Mouse (Mus musculus) liver, embryonic 12.5 days (tissue): ENCODE results near the gene Fhit. TPM values are rescaled to one million over a fixed set of nuclear protein-coding genes. Genes with fewer than 3 reads are reported as not detected.

Experiments
- ATAC-seq: fragments of 200-750 bp; cut with Nextera tagmentation; 2 replicates; pipeline ENCODE4 v1.8.0; 2017; ENCODE audit warnings: moderate number of reproducible peaks, mild to moderate bottlenecking, moderate library complexity
- H3K27ac ChIP-seq: fragments of 300-500 bp; sonication (generic); 2 replicates; pipeline ENCODE4 v1.5.1; 2016; ENCODE audit warnings: mild to moderate bottlenecking
- H3K27me3 ChIP-seq: fragments of 300-500 bp; sonication (generic); replicated peaks from 2 replicates; pipeline ENCODE4 v1.6.1; 2016; ENCODE audit warnings: mild to moderate bottlenecking, moderate library complexity
- H3K36me3 ChIP-seq: fragments of 300-500 bp; sonication (generic); 2 replicates; pipeline ENCODE4 v1.6.1; 2016; ENCODE audit warnings: mild to moderate bottlenecking, moderate library complexity
- H3K4me1 ChIP-seq: fragments of 300-500 bp; sonication (generic); 2 replicates; pipeline ENCODE4 v1.6.1; 2016
- H3K4me2 ChIP-seq: fragments of 300-500 bp; sonication (generic); 2 replicates; pipeline ENCODE4 v1.6.1; 2016; ENCODE audit warnings: mild to moderate bottlenecking, moderate library complexity
- H3K4me3 ChIP-seq: fragments of 300-500 bp; sonication (generic); 2 replicates; pipeline ENCODE4 v1.5.1; 2016; ENCODE audit warnings: mild to moderate bottlenecking, moderate library complexity
- H3K9ac ChIP-seq: fragments of 300-500 bp; sonication (generic); 2 replicates; pipeline ENCODE4 v1.6.1; 2016; ENCODE audit warnings: mild to moderate bottlenecking, moderate library complexity
- H3K9me3 ChIP-seq: fragments of 300-500 bp; sonication (generic); replicated peaks from 2 replicates; pipeline ENCODE4 v1.6.1; 2016; ENCODE audit warnings: mild to moderate bottlenecking, moderate library complexity
- WGBS: fragments of 180-500 bp; shearing (Covaris S2); methylation state at CpG from one replicate; pipeline ENCODE4 v1.1.7; 2016; ENCODE audit not compliant: insufficient replicate concordance; 5-methylcytosine and 5-hydroxymethylcytosine counted together
- polyA plus RNA-seq: library from polyadenylated mRNA; unstranded; fragments of >200 nt; fragmentation: Nextera tagmentation; extraction: Ambion mirVana; gene quantifications from 2 replicates; pipeline ENCODE4 v1.2.1, GENCODE M21; 2016

Fhit gene
- polyA plus RNA-seq: 2.1 and 2.3 TPM in 2 replicates

DNA sequence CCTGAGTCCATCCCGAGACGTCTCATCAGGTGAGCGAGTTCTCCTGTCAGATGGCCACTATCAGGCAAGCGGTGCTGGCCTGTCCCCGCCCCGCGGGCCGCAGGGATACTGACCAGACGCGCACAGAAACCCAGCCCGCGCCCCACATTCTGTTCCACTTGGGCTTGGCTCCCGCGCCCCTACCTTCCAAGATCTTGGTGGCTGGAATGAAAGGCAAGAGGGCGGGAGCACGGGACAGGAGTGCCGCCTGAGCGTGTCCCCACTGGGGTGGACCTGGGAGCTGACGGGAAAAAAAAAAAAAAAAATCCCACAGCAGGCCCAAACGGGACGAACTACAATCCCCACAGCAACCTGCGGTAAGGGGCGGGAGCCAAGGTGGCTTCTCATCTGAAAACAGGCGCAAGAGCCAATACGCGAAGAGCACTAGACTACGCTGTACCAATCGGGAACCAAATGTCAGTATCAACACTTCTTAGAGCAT, at the start of gene Fhit:
TSS of gene Fhit (minus strand) at position 285 of the 481 bp plus-strand sequence.
- Histone ChIP-seq H3K9ac (peak within 1 kb of the TSS; percentile 61), H3K4me1 (no peaks in the 10 kb centered on the region), H3K9me3 (no peaks in the 10 kb centered on the region), H3K36me3 (no peaks in the 10 kb centered on the region), H3K27ac (no peak within 1 kb of the TSS), H3K4me2 (peak within 1 kb of the TSS; percentile 75), H3K4me3 (peak within 1 kb of the TSS; percentile 60), H3K27me3 (no peaks in the 10 kb centered on the region)
- peak; percentile 91 for ATAC-seq
- WGBS: 1% methylated on average over 28 of the region's 28 CpGs

DNA sequence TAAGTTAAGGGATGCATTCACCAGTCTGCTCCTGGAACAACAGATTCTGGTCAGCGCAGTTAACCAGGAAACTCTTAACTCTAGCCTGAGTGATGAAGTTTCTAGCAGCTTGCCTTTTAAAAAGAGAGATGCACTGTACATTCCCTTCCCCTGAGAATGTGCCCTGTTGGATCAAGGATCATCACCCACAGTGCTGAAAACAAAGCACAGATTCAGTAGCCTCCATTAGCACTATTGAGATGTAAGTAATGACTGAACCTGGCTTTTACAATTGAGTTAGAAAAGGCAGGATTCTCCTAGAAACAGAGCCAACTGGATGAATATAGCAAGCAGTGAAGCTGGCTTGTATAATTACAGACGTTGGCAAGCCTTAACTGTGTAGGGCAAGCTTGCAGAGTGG, 45.0 kb upstream of the Fhit start:
- H3K4me3 ChIP-seq: no peak overlapping the region
- no peaks in the 10 kb centered on the region for H3K9me3 ChIP-seq
- no peaks in the 10 kb centered on the region for H3K4me1 ChIP-seq
- no peak for ATAC-seq
- no peak overlapping the region for H3K27ac ChIP-seq
- no peaks in the 10 kb centered on the region for H3K36me3 ChIP-seq
- H3K9ac ChIP-seq: no peak overlapping the region
- no peak overlapping the region for H3K4me2 ChIP-seq
- H3K27me3 ChIP-seq: no peaks in the 10 kb centered on the region
- 51% methylated on average over 2 of the region's 2 CpGs for WGBS

GRCm38 (mm10) chr14:11160806-11161450, 907 bp downstream of the Fhit start:
- WGBS: 11% methylated on average over 17 of the region's 17 CpGs
- peak overlapping the region; percentile 75 for H3K4me2 ChIP-seq
- H3K4me1 ChIP-seq: no peaks in the 10 kb centered on the region
- peak overlapping the region; percentile 60 for H3K4me3 ChIP-seq
- ATAC-seq: peak; percentile 67
- H3K9me3 ChIP-seq: no peaks in the 10 kb centered on the region
- H3K9ac ChIP-seq: peak overlapping the region; percentile 51
- no peak overlapping the region for H3K27ac ChIP-seq
- no peaks in the 10 kb centered on the region for H3K36me3 ChIP-seq
- no peaks in the 10 kb centered on the region for H3K27me3 ChIP-seq

DNA sequence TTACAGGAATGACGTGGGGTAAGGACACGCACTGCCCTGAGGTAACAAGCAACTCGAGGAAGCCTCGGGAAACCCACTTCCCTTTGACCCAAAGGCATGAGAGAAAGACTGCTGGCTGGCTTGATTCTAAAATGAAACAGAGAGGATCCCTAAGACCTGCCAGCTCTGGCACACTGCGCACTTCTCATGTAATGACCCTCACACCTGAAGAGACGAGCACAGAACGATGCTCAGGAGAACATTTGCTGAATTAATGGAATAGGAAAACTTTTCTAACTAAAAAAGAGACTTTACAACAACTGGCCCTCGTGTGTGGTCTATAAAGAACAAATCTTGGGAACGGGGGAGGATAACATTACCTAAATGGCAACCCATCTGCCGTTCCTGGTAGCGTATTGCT, 2.2 kb downstream of the Fhit start:
- no peak overlapping the region for H3K9ac ChIP-seq
- H3K9me3 ChIP-seq: no peaks in the 10 kb centered on the region
- no peak for ATAC-seq
- H3K27me3 ChIP-seq: no peaks in the 10 kb centered on the region
- H3K4me1 ChIP-seq: no peaks in the 10 kb centered on the region
- no peak overlapping the region for H3K27ac ChIP-seq
- WGBS: 72% methylated on average over 11 of the region's 11 CpGs
- H3K36me3 ChIP-seq: no peaks in the 10 kb centered on the region
- no peak overlapping the region for H3K4me2 ChIP-seq
- H3K4me3 ChIP-seq: no peak overlapping the region

- Histone ChIP-seq H3K9ac (no peak overlapping the region), H3K4me1 (no peaks in the 10 kb centered on the region), H3K27ac (no peak overlapping the region), H3K27me3 (no peaks in the 10 kb centered on the region), H3K9me3 (no peaks in the 10 kb centered on the region), H3K4me3 (no peak overlapping the region), H3K4me2 (no peak overlapping the region), H3K36me3 (no peaks in the 10 kb centered on the region)
- WGBS: 73% methylated on average over 7 of the region's 7 CpGs
- no peak for ATAC-seq
These were observed 2.8 kb downstream of the Fhit start for GRCm38 (mm10) chr14:11159021-11159420.

DNA sequence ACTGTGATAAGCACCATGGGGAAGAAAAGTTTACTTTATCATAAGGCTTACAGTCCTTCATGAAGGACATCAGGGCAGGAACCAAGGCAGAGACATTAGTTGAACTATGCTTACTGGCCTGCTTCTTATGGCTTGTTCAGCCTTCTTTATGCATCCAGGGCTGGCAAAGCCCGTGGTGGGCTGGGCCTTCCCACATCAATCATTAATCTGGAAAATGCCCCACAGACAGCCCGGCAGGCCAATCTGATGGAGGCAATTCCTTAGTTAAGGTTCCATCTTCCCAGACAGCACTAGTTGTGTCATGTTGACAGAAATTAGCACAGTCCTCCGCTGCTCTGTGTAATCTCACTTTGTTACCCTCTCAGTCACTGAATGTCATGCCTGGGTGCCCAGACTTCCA, 4.1 kb downstream of the Fhit start:
- no peak overlapping the region for H3K4me2 ChIP-seq
- no peaks in the 10 kb centered on the region for H3K4me1 ChIP-seq
- no peaks in the 10 kb centered on the region for H3K27me3 ChIP-seq
- H3K9ac ChIP-seq: no peak overlapping the region
- no peak for ATAC-seq
- 55% methylated on average over 3 of the region's 3 CpGs for WGBS
- no peak overlapping the region for H3K27ac ChIP-seq
- no peak overlapping the region for H3K4me3 ChIP-seq
- H3K36me3 ChIP-seq: no peaks in the 10 kb centered on the region
- H3K9me3 ChIP-seq: no peaks in the 10 kb centered on the region

GRCm38 (mm10) chr14:11151634-11152321, 10.1 kb downstream of the Fhit start:
- Histone ChIP-seq H3K4me3 (no peak overlapping the region), H3K4me1 (no peaks in the 10 kb centered on the region), H3K9ac (no peak overlapping the region), H3K9me3 (no peaks in the 10 kb centered on the region), H3K27me3 (no peaks in the 10 kb centered on the region), H3K36me3 (no peaks in the 10 kb centered on the region), H3K4me2 (no peak overlapping the region), H3K27ac (no peak overlapping the region)
- WGBS: 66% methylated on average over 9 of the region's 9 CpGs
- ATAC-seq: no peak

DNA sequence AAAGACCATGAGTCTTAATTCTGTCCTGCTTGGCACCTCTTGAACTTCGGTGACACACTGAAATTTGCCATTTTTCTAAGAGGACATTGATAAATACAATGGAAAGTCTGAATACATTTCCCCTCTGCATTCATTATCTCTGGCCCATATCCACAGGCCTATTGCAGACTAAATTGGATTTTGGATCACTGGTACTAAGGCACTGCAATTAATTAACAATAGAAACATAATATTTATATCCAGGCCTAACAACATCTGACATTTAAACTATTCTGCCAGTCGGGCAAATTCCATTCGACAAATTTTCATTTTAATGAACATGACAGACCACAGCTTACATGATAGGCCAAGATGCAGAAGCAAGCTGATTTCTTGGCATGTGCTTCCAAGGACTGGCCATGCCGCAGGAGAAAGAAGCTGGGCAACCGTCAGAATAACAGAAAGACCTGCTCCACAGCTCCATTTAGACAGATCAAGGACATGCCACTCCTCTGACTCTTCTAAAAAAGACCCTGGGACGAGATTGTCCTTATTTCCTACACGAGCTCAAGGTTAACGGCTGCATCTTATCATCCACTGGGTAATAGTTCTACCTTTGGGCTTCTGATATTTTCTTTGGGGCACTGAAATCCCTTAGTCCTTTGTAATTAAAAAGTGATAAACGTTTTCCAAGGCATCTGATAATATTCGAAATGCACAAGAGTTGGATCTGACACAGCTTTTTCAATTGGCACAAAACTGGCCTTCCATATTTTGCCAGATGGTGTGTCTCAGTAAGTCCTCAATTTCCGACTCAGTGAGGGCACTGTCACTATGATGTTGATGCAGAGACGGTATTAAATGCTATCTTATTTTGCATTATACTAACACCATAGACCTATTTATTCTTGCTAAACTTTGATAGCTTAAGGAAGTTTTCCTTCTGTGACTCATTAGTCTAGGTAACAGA, 27.8 kb downstream of the Fhit start:
- Histone ChIP-seq H3K27me3 (no peaks in the 10 kb centered on the region), H3K9ac (no peak overlapping the region), H3K36me3 (no peaks in the 10 kb centered on the region), H3K27ac (no peak overlapping the region), H3K4me3 (no peak overlapping the region), H3K9me3 (no peaks in the 10 kb centered on the region), H3K4me2 (no peak overlapping the region), H3K4me1 (no peaks in the 10 kb centered on the region)
- ATAC-seq: no peak
- WGBS: 67% methylated on average over 12 of the region's 12 CpGs

GRCm38 (mm10) chr14:11132637-11133474, 29.0 kb downstream of the Fhit start:
- no peaks in the 10 kb centered on the region for H3K27me3 ChIP-seq
- no peaks in the 10 kb centered on the region for H3K4me1 ChIP-seq
- no peak overlapping the region for H3K4me2 ChIP-seq
- no peak overlapping the region for H3K27ac ChIP-seq
- no peak for ATAC-seq
- no peak overlapping the region for H3K9ac ChIP-seq
- 76% methylated on average over 6 of the region's 6 CpGs for WGBS
- H3K9me3 ChIP-seq: no peaks in the 10 kb centered on the region
- H3K36me3 ChIP-seq: no peaks in the 10 kb centered on the region
- no peak overlapping the region for H3K4me3 ChIP-seq

- H3K4me2 ChIP-seq: no peak overlapping the region
- 70% methylated on average over 11 of the region's 11 CpGs for WGBS
These were observed 36.7 kb downstream of the Fhit start for GRCm38 (mm10) chr14:11125096-11125495.

GRCm38 (mm10) chr14:11119076-11119475, 42.8 kb downstream of the Fhit start:
- no peak overlapping the region for H3K27ac ChIP-seq
- H3K27me3 ChIP-seq: no peaks in the 10 kb centered on the region
- H3K36me3 ChIP-seq: no peaks in the 10 kb centered on the region
- H3K9ac ChIP-seq: no peak overlapping the region
- no peak overlapping the region for H3K4me3 ChIP-seq
- no peaks in the 10 kb centered on the region for H3K4me1 ChIP-seq
- no peak overlapping the region for H3K4me2 ChIP-seq
- no peak for ATAC-seq
- 78% methylated on average over 6 of the region's 6 CpGs for WGBS
- H3K9me3 ChIP-seq: no peaks in the 10 kb centered on the region

More at GRCm38 (mm10) chr14:11125096-11125495, 36.7 kb downstream of the Fhit start:
- Histone ChIP-seq H3K36me3 (no peaks in the 10 kb centered on the region), H3K27ac (no peak overlapping the region), H3K9ac (no peak overlapping the region), H3K9me3 (no peaks in the 10 kb centered on the region), H3K27me3 (no peaks in the 10 kb centered on the region), H3K4me3 (no peak overlapping the region), H3K4me1 (no peaks in the 10 kb centered on the region)
- ATAC-seq: no peak
